Mouse (Mus musculus): ENCODE data around the gene Fam209. TPM values are rescaled to one million over a fixed set of nuclear protein-coding genes. Genes with fewer than 3 reads are reported as not detected.

The Fam209 gene
- polyA plus RNA-seq, 1 experiment = 0.23 TPM

Other genes starting within 250 kb of the Fam209 start
- gene Mc3r, start 224.0 kb upstream of the Fam209 start, polyA plus RNA-seq (2012; rRNA removed) = not detected in 2 replicates
- 15.4 and 20.1 TPM in 2 replicates for gene Fam210b, start 127.0 kb upstream of the Fam209 start, polyA plus RNA-seq (2012; rRNA removed)
- 2.6 TPM in 2 replicates for gene Aurka, start 102.0 kb upstream of the Fam209 start, polyA plus RNA-seq (2012; rRNA removed)
- gene Cstf1, start 101.8 kb upstream of the Fam209 start, polyA plus RNA-seq (2012; rRNA removed) = 31.3 and 32.2 TPM in 2 replicates
- 0.93 and 1.3 TPM in 2 replicates for gene Cass4, start 78.7 kb upstream of the Fam209 start, polyA plus RNA-seq (2012; rRNA removed)
- 54.8 and 61.1 TPM in 2 replicates for gene Rtf2, start 32.0 kb upstream of the Fam209 start, polyA plus RNA-seq (2012; rRNA removed)
- gene Gcnt7, start 13.9 kb upstream of the Fam209 start, polyA plus RNA-seq (2012; rRNA removed) = not detected in 2 replicates
- gene Tfap2c, start 77.1 kb downstream of the Fam209 start, polyA plus RNA-seq (2012; rRNA removed) = 2.7 and 3.6 TPM in 2 replicates

Data from gonadal fat pad, adult 2 months (tissue).